Mouse (Mus musculus) neural tube, embryonic 12.5 days (tissue): ENCODE results near the gene Cntn4. TPM values are rescaled to one million over a fixed set of nuclear protein-coding genes. Genes with fewer than 3 reads are reported as not detected.

Experiments used
- ATAC-seq: fragments of 200-750 bp; cut with Nextera tagmentation; 2 replicates; pipeline ENCODE4 v1.8.0; 2017; ENCODE audit warnings: low read depth, mild to moderate bottlenecking, moderate TSS enrichment, moderate library complexity; ENCODE audit not compliant: low FRiP score
- H3K27ac ChIP-seq: fragments of 300-500 bp; sonication (generic); 2 replicates; pipeline ENCODE4 v1.5.1; 2016
- H3K27me3 ChIP-seq: fragments of 300-500 bp; sonication (generic); replicated peaks from 2 replicates; pipeline ENCODE4 v1.6.1; 2016; ENCODE audit warnings: mild to moderate bottlenecking
- H3K36me3 ChIP-seq: fragments of 300-500 bp; sonication (generic); 2 replicates; pipeline ENCODE4 v1.6.1; 2016; ENCODE audit warnings: mild to moderate bottlenecking
- H3K4me1 ChIP-seq: fragments of 300-500 bp; sonication (generic); 2 replicates; pipeline ENCODE4 v1.6.1; 2016
- H3K4me2 ChIP-seq: fragments of 300-500 bp; sonication (generic); replicated peaks from 2 replicates; pipeline ENCODE4 v1.6.1; 2016; ENCODE audit warnings: mild to moderate bottlenecking
- H3K4me3 ChIP-seq: fragments of 300-500 bp; sonication (generic); 2 replicates; pipeline ENCODE4 v1.5.1; 2016
- H3K9ac ChIP-seq: fragments of 300-500 bp; sonication (generic); 2 replicates; pipeline ENCODE4 v1.6.1; 2016; ENCODE audit warnings: mild to moderate bottlenecking
- H3K9me3 ChIP-seq: fragments of 300-500 bp; sonication (generic); 2 replicates; pipeline ENCODE4 v1.6.1; 2016; ENCODE audit warnings: mild to moderate bottlenecking
- WGBS: fragments of 180-500 bp; shearing (Covaris S2); methylation state at CpG from one replicate; pipeline ENCODE4 v1.1.7; 2016; 5-methylcytosine and 5-hydroxymethylcytosine counted together
- polyA plus RNA-seq: library from polyadenylated mRNA; unstranded; fragments of >200 nt; fragmentation: Nextera tagmentation; extraction: Ambion mirVana; gene quantifications from 2 replicates; pipeline ENCODE4 v1.2.1, GENCODE M21; 2016

Cntn4 gene
- polyA plus RNA-seq, 1 experiment from 2014 or later: 9.7 TPM

GRCm38 (mm10) chr6:106473871-106474270 is 796.4 kb downstream of the Cntn4 start:
- H3K9ac ChIP-seq: no peak overlapping the region
- no peak overlapping the region for H3K27ac ChIP-seq
- WGBS: 89% methylated on average over 2 of the region's 2 CpGs
- H3K27me3 ChIP-seq: no peaks in the 10 kb centered on the region
- no peak overlapping the region for H3K4me2 ChIP-seq
- no peak for ATAC-seq
- H3K4me3 ChIP-seq: no peak overlapping the region
- no peaks in the 10 kb centered on the region for H3K9me3 ChIP-seq
- no peaks in the 10 kb centered on the region for H3K4me1 ChIP-seq
- no peaks in the 10 kb centered on the region for H3K36me3 ChIP-seq

GRCm38 (mm10) chr6:106481533-106481932 is 804.1 kb downstream of the Cntn4 start:
- H3K9me3 ChIP-seq: no peaks in the 10 kb centered on the region
- no peak for ATAC-seq
- H3K4me2 ChIP-seq: no peak overlapping the region
- no peaks in the 10 kb centered on the region for H3K4me1 ChIP-seq
- 91% methylated on average over 1 of the region's 1 CpGs for WGBS
- no peaks in the 10 kb centered on the region for H3K27me3 ChIP-seq
- H3K9ac ChIP-seq: no peak overlapping the region
- H3K27ac ChIP-seq: no peak overlapping the region
- no peak overlapping the region for H3K4me3 ChIP-seq
- H3K36me3 ChIP-seq: no peaks in the 10 kb centered on the region

- no peak overlapping the region for H3K4me2 ChIP-seq
- ATAC-seq: no peak
- H3K4me1 ChIP-seq: no peaks in the 10 kb centered on the region
- H3K9ac ChIP-seq: no peak overlapping the region
- H3K27ac ChIP-seq: no peak overlapping the region
- no peaks in the 10 kb centered on the region for H3K27me3 ChIP-seq
- H3K36me3 ChIP-seq: no peaks in the 10 kb centered on the region
- WGBS: 82% methylated on average over 3 of the region's 3 CpGs
- H3K4me3 ChIP-seq: no peak overlapping the region
- no peaks in the 10 kb centered on the region for H3K9me3 ChIP-seq
These were observed 818.8 kb downstream of the Cntn4 start for GRCm38 (mm10) chr6:106496303-106496702.

GRCm38 (mm10) chr6:106499166-106499565 is 821.7 kb downstream of the Cntn4 start:
- no peaks in the 10 kb centered on the region for H3K27me3 ChIP-seq
- H3K4me3 ChIP-seq: no peak overlapping the region
- H3K9ac ChIP-seq: no peak overlapping the region
- no peaks in the 10 kb centered on the region for H3K9me3 ChIP-seq
- WGBS: 91% methylated on average over 3 of the region's 3 CpGs
- no peak for ATAC-seq
- H3K36me3 ChIP-seq: no peaks in the 10 kb centered on the region
- H3K27ac ChIP-seq: no peak overlapping the region
- H3K4me1 ChIP-seq: no peaks in the 10 kb centered on the region
- H3K4me2 ChIP-seq: no peak overlapping the region

GRCm38 (mm10) chr6:106503961-106504360 is 826.5 kb downstream of the Cntn4 start:
- H3K27ac ChIP-seq: no peak overlapping the region
- H3K9me3 ChIP-seq: no peaks in the 10 kb centered on the region
- WGBS: 26% methylated on average over 9 of the region's 9 CpGs
- H3K36me3 ChIP-seq: no peaks in the 10 kb centered on the region
- H3K9ac ChIP-seq: no peak overlapping the region
- no peak overlapping the region for H3K4me3 ChIP-seq
- H3K4me2 ChIP-seq: no peak overlapping the region
- H3K27me3 ChIP-seq: no peaks in the 10 kb centered on the region
- no peaks in the 10 kb centered on the region for H3K4me1 ChIP-seq
- ATAC-seq: peak; percentile 33; the same call in 1 of the 2 replicates

GRCm38 (mm10) chr6:106520367-106520766 is 842.9 kb downstream of the Cntn4 start:
- Histone ChIP-seq H3K4me3 (no peak overlapping the region), H3K4me1 (no peaks in the 10 kb centered on the region), H3K27ac (no peak overlapping the region), H3K9ac (no peak overlapping the region), H3K9me3 (no peaks in the 10 kb centered on the region), H3K36me3 (no peaks in the 10 kb centered on the region), H3K4me2 (no peak overlapping the region), H3K27me3 (no peaks in the 10 kb centered on the region)
- ATAC-seq: no peak
- 44% methylated on average over 1 of the region's 1 CpGs for WGBS

- no peak overlapping the region for H3K4me3 ChIP-seq
- H3K9ac ChIP-seq: no peak overlapping the region
- H3K4me1 ChIP-seq: no peaks in the 10 kb centered on the region
- H3K36me3 ChIP-seq: no peaks in the 10 kb centered on the region
- no peak overlapping the region for H3K27ac ChIP-seq
- no peak for ATAC-seq
- H3K4me2 ChIP-seq: no peak overlapping the region
- H3K9me3 ChIP-seq: no peaks in the 10 kb centered on the region
- H3K27me3 ChIP-seq: no peaks in the 10 kb centered on the region
These were observed 866.0 kb downstream of the Cntn4 start for GRCm38 (mm10) chr6:106543500-106543899.

- WGBS: 62% methylated on average over 6 of the region's 6 CpGs
- Histone ChIP-seq H3K9ac (no peak overlapping the region), H3K36me3 (no peaks in the 10 kb centered on the region), H3K9me3 (no peaks in the 10 kb centered on the region), H3K27ac (no peak overlapping the region), H3K27me3 (no peaks in the 10 kb centered on the region), H3K4me3 (no peak overlapping the region), H3K4me1 (no peaks in the 10 kb centered on the region), H3K4me2 (no peak overlapping the region)
- ATAC-seq: 0 out of 2 replicates have a peak, but pooled peaks have one; percentile 37
These were observed 884.2 kb downstream of the Cntn4 start for GRCm38 (mm10) chr6:106561649-106562048.

GRCm38 (mm10) chr6:106565316-106565715 is 887.9 kb downstream of the Cntn4 start:
- no peak overlapping the region for H3K4me3 ChIP-seq
- H3K27ac ChIP-seq: no peak overlapping the region
- H3K4me2 ChIP-seq: no peak overlapping the region
- 83% methylated on average over 7 of the region's 7 CpGs for WGBS
- no peaks in the 10 kb centered on the region for H3K36me3 ChIP-seq
- ATAC-seq: no peak
- no peak overlapping the region for H3K9ac ChIP-seq
- H3K4me1 ChIP-seq: no peaks in the 10 kb centered on the region
- no peaks in the 10 kb centered on the region for H3K9me3 ChIP-seq
- no peaks in the 10 kb centered on the region for H3K27me3 ChIP-seq

GRCm38 (mm10) chr6:106565769-106566459 is 888.5 kb downstream of the Cntn4 start:
- no peaks in the 10 kb centered on the region for H3K9me3 ChIP-seq
- H3K9ac ChIP-seq: no peak overlapping the region
- H3K4me1 ChIP-seq: no peaks in the 10 kb centered on the region
- H3K27ac ChIP-seq: no peak overlapping the region
- no peak overlapping the region for H3K4me2 ChIP-seq
- no peaks in the 10 kb centered on the region for H3K36me3 ChIP-seq
- no peak for ATAC-seq
- no peak overlapping the region for H3K4me3 ChIP-seq
- no peaks in the 10 kb centered on the region for H3K27me3 ChIP-seq
- 73% methylated on average over 3 of the region's 3 CpGs for WGBS

GRCm38 (mm10) chr6:106566929-106567621 is 889.6 kb downstream of the Cntn4 start:
- H3K27me3 ChIP-seq: no peaks in the 10 kb centered on the region
- ATAC-seq: no peak
- no peak overlapping the region for H3K4me3 ChIP-seq
- no peaks in the 10 kb centered on the region for H3K36me3 ChIP-seq
- WGBS: 84% methylated on average over 11 of the region's 11 CpGs
- no peak overlapping the region for H3K9ac ChIP-seq
- H3K4me2 ChIP-seq: no peak overlapping the region
- H3K4me1 ChIP-seq: no peaks in the 10 kb centered on the region
- H3K27ac ChIP-seq: no peak overlapping the region
- H3K9me3 ChIP-seq: no peaks in the 10 kb centered on the region

GRCm38 (mm10) chr6:106580124-106580523 is 902.7 kb downstream of the Cntn4 start:
- 0 out of 2 replicates have a peak, but pooled peaks have one; percentile 7 for ATAC-seq
- Histone ChIP-seq H3K4me1 (no peaks in the 10 kb centered on the region), H3K9ac (no peak overlapping the region), H3K4me2 (no peak overlapping the region), H3K36me3 (no peaks in the 10 kb centered on the region), H3K27me3 (no peaks in the 10 kb centered on the region), H3K27ac (no peak overlapping the region), H3K4me3 (no peak overlapping the region), H3K9me3 (no peaks in the 10 kb centered on the region)
- 71% methylated on average over 5 of the region's 5 CpGs for WGBS

- no peaks in the 10 kb centered on the region for H3K36me3 ChIP-seq
- H3K27ac ChIP-seq: no peak overlapping the region
- H3K4me3 ChIP-seq: no peak overlapping the region
- WGBS: 9% methylated on average over 9 of the region's 9 CpGs
- H3K9ac ChIP-seq: no peak overlapping the region
- peak overlapping the region; percentile 28 for H3K4me2 ChIP-seq
- H3K4me1 ChIP-seq: no peaks in the 10 kb centered on the region
- H3K9me3 ChIP-seq: no peaks in the 10 kb centered on the region
- H3K27me3 ChIP-seq: no peaks in the 10 kb centered on the region
- no peak for ATAC-seq
These were observed 916.3 kb downstream of the Cntn4 start for GRCm38 (mm10) chr6:106593756-106594155.
